Mouse (Mus musculus): ENCODE measurements around the gene Mex3a.

DNA sequence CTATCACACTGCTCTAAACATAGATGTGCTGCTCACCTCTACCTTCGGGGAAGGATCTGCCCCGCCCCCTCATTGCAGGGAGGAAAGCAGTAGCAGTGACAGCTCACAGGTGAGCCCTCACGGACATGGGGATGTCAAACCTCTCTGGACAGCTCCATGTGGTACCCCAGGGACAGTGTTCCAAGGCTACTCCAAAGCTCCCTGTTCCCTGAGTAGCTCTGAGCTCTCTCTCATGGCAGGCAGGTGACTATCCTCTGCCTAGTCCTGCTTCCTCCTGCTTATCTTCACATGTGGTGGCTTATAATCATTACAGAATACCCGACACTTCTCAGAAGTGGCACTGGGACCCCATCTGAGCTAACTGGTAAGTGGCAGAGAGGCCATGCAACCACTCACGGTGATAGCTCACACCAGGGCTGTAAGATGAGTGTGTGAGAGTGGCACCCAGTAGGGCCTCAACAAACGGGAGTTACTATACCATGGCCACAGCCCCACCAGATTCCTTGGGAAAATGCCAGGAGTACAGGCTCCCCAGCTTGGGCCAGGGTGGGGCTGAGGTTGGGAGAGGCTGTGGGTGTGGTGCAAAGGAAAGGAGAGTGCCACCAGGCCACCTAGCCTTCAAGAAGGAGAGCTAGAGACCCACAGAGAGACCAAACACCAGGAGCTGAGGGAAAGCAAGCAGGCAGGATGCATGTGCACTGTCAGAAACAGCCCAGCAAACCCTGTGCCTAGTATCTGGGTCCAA is 14.7 kb downstream of the Mex3a start:
- TF ChIP-seq POLR2A (IDR thresholded peaks at IDR 0.05; ENCODE audit: low read depth, low read length) (no peak), CTCF (IDR thresholded peaks at IDR 0.05; ENCODE audit: borderline replicate concordance, insufficient read depth, low read length) (no peak)
